Mouse (Mus musculus): ENCODE measurements around the gene Gpatch1.

Gpatch1 gene

DNA sequence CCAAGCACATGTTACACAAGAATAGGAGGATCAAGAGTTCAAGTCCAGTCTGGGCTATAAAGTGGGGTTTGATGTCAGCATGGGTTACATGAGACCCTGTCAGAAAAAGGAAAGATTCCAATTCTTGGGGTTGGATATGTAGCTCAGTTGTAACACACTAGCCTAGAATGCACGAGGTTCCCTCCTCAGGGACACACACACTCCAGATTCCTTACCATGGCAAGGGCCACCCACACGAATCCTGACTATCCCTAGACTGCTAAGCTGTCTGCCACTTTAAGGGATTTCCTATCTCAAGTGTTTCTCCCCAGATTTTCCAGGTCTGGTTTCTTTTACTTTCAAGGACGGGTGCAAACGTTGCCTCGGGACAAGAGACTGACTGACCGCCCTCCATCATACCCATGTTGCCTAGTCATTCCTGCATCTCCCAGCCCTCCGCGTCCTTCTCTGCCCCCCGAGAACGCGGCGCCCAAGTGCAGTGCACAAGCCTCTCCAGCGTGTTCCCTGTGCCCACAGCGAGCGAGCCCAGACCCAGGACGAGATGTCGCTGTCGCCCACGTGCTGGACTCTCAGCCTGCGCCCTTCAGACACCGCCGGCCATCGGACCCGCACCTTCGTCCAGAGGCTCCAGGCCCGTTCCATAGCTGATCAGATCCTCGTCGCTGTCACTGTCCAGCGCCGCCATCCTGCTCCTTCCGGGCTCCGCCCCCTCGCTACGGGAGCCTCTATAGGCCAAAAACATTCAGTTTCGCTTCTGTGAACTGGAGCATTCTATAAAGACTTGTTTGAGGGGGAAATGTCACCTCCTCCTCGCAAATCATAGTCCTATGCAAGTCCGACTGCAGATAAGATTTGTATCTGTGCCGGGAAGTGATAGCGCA is at the start of gene Gpatch1:
Gpatch1 (minus strand) TSS at position 712 of the 881 bp plus-strand sequence.
- peak; percentile 97 for DNase-seq

DNA sequence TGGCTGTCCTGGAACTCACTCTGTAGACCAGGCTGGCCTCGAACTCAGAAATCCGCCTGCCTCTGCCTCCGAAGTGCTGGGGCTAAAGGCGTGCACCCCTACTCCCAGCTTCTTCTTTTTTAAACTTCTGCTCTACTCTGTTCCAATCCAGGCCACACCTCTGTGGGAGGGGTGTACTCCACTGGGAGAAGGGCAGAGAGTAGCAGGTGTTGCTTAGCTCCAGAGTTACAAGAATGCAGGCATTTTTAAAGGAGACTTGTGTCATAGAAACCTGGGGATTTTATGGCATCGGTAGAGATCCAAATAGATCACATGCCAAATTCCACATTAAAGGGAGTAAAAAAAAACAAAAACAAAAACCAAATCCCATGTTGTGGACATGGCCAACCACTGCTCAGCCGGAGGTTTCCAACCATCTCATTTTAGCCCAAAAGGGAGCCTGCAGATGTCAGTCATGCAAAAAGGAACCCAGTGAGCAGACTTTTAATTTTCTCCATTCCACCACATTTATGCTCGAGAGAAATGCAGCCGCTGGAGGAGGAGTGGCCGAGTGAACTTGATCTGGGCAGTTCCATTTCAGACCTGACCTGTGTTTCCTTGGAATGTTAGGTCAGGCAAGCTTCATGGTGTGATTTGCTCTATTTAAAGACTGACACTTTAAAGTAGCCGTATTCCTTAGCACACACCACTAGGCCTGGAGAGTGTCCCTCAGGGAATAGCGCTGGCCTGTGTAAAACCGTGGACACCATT is 47.1 kb upstream of the Gpatch1 start:
- DNase-seq: no peak

DNA sequence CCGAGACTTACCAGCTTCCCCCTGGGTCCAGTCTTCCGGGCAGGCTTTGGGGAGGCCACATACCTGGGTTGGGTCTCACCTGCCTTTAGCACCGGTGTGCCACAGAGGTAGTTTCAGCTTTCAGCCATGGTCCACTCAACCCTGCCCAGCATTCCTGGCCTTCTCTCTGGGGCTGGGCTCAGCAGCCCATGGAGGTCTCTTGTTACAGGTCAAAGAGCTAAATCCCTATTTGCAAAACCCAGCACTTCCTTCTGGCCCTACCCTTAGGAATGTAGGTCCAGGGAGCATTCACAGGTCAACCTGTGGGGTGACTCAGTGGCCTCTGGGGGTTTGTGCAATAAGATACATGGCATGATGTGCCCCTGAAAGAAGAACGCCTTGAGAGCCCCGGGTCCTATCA is 44.6 kb upstream of the Gpatch1 start:
- no peak for DNase-seq

DNA sequence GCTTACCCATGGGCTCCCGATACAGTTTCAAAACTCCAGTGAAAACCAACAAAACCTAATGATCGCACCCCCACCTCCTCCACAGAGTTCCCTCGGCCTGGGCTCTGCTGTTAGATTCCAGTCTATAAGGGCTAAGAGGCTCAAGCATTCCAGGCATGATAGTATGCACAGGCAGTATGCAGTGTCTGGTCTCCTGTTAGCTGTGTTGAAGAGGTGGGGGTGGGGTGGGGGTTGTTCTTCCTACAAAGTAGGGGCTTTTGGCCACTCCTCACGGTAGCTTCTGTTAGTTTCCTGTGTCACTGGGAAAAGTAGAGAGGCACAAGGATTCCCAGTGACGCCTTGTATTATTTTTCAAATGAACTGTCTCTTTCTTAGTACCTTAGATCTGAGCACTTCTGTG is 44.0 kb upstream of the Gpatch1 start:
- DNase-seq: no peak

DNA sequence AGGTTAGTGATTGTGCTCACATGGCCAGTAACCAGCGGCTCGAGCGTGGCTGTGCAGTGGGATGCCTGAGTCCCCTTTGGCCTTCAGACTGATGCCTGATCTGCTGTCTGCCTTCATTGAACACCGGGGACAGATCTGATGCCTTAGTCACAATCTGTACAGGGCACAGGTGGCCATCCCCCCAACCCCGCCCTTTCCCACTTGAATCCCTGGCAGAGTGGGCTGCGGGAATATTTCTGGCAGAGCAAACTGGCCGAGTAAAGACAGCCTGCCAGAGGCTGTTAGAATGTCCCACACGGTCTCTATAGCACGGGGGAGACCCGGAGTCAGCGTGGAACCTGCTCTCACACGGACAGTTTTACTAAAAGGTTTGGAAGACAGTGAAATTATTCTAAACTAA is 39.4 kb upstream of the Gpatch1 start:
- no peak for DNase-seq

DNA sequence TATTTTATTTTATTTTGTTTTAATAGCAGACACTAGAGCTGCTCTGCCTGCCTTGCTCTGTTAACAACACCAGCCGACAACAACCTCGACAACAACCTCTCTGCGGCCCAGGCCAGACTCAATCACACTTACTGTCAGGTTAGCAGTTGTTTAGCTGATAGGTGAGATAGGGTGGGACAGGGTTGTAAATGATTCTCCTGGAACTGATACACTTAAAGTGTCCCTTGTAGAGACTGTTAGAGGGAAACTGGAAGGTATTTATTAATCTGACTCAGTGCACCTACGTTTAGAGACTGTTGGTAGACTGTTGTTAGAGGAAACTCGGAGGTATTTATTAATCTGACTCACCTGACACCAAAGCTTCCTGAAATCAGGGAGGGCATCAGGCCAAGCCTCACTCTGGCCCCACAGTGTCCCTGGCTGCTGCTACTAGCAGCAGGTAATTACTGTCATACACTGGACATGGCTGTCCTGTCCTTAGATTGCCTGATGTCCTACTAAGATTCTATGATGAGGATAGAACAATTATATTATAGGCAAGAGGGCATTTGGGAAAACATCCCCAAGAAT is 37.1 kb upstream of the Gpatch1 start:
- DNase-seq: no peak

DNA sequence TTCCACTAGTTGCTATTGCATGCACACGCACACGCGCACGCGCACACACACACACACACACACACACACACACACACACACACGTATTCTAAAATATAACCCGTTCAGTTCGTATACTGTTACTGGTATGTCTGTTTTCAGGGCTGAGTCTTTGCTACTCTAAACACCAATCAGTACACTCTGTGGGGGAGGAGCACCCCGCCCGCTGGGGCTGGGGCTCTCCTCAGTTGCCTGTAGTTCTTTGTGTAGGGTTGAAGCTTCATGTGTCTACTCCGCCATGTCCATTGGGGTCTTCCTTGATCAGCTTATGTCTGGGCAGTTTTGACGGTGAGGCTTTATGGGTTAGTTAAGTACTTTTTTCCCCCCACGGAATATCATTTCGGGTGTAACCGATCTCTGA is 35.1 kb upstream of the Gpatch1 start:
- DNase-seq: no peak

DNA sequence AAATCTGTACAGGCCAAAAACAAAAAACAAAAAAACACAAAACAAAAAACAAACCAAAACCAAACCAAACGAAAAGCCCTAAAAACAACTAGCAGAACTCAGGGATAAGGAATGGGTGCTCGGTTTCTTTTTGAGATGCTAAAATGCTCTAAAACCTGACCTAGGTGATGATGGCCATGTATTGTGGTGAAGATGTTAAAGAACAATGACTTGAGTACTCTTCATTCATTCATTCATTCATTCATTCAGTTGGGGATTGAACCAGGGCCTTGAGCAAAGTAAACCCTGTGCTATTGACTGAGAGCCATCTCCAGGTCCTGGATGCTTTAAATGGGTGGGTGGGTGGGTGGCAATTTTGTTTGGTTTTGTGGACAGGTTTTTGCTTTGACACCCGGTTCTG is 32.9 kb upstream of the Gpatch1 start:
- DNase-seq: no peak

DNA sequence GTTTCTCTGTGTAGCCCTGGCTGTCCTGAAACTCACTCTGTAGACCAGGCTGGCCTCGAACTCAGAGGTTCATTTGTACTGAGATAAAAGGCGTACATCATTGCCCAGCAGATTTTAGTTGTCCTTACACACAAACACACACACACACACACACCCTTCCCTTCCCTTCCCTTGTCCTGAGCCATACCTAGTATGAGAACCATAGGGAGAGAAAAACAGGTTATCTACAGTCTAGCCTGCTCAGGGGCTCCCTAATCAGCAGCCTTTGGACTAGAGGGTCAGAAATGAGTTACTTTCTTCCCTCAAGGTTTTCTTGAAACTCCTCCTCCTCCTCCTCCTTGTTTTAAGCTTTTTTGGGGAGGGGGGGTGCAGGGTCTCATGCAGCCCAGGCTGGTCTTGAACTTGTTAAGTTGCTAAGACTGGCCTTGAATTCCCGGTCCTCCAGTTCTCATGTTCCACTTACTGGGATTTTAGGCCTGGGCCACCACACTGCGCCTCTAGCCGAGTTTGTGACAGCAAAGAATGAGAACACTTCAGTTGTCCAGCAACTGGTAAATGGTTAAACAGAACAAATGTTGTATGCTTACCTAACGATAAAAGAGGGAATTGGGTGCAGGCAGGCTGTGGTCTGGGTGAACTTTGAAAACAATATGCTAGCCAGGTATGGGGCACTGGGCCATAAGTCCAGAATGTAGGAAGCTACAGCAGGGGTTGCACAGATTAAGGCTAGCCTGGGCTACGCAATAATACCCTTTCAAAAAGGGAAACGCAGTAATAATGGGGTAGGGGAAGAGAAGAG is 31.8 kb upstream of the Gpatch1 start:
- DNase-seq: no peak

DNA sequence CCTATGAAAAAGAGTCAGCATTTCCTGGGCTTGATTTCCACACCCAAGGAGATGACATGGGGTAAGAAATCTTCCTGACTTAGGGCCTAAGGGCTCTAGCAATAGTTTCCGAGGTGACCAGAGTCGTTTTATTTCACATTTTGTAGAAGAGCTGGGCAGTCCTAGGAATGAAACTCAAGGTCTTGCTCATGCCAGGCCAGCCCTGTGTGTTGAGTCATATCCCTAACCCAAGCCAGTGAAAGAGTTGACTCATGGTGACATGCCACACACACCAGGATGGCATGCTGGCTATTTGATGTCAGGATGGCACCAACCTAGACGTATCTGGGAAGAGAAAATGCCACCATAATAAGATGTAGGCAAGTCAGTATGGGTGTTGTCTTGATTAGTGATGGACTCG is 30.8 kb upstream of the Gpatch1 start:
- no peak for DNase-seq

DNA sequence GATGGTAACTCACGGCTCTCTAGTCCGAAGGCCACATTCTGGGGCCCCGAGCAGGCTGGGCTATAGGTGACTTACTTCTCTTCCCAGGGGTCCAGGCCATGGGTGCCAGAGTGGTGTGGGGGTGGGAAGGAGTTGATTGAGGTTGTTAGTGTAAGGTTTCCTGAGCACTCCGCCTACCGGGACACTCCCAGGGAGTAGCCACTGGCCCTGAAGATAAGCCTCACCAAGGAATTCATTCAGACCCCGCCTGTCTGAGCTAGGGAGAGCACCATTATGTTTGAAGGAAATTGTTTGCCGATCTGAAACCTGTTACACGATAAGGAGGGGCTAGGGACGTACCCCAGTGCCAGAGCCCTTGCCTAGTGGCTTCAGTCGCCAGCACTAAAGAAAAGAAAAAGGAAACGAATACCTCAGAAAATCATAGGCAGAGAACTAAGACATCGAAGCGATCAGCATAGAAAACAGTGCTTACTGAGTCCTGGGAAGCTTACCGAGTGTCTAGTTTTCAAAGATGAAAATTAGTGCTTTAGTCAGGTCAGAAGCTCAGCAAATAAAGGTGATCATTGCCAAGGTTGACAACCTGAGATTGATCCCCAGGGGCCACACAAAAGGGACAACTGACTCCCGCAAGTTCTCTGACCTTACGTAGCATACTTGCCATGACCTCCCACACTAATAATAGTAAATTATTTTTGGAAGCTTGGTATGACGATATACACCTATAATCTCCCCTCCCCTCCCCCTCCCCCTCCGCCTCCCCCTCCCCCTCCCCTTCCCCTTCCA is 29.9 kb upstream of the Gpatch1 start:
- no peak for DNase-seq

DNA sequence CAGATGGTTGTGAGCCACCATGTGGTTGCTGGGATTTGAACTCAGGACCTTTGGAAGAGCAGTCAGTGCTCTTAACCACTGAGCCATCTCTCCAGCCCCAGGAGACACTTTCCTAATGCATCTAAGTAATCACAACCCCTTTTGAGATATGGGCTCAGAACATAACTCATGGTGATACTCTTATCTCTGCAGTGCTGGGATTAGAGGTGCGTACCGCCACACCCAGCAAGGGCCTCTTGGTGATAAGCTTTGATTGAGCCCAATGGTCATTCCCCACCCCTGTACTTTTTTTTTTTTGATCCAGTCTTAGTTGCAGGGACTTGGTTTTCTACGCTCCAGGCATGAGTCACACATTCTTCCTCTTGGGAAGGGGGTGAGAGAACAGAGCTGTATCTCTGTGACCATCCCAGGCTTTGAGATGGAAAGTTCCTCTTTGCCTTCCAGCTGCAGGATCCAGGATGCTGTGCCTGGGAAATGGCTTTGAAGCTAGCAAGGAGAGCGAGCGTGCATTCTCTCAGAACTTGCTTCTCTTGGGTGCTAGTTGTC is 26.6 kb upstream of the Gpatch1 start:
- no peak for DNase-seq

DNA sequence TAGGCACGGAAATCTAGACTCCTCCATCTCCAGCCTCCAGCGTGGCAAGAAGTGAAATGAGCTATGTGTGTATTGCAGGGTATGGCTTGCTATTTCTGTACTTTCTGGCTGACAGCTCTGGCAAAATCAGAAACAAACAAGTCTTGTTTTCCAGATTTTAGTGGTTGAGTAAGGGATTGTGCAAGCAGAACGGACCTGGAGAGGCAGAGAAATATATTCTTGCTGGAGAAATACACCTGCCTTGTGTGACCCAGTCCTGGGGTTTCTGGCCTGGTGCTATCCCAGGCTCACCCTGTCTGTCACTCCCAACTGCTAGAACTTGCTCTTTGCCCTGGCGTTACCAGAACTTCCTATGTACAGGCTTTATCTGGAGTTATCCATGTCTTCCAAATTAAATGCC is 24.3 kb upstream of the Gpatch1 start:
- no peak for DNase-seq

DNA sequence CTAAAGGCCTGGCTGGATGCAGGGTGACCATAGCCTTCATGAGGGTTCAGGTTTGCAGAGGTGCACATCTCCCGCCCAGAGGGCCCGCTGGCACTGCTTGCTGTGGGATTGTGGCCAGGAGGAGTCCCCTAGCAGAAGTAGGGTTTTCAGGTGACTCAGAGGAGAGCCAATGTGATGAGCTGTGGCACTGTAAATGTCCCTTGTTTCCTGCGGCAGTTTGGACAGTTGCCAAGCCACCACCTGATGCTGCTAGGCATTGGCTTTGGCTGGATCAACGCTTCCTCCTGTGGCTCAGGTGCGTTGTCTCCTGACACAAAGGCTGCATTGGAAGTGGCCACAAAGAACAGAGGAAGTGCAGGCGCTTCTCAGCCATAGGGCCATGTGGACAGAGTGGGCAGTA is 23.0 kb upstream of the Gpatch1 start:
- DNase-seq: no peak

DNA sequence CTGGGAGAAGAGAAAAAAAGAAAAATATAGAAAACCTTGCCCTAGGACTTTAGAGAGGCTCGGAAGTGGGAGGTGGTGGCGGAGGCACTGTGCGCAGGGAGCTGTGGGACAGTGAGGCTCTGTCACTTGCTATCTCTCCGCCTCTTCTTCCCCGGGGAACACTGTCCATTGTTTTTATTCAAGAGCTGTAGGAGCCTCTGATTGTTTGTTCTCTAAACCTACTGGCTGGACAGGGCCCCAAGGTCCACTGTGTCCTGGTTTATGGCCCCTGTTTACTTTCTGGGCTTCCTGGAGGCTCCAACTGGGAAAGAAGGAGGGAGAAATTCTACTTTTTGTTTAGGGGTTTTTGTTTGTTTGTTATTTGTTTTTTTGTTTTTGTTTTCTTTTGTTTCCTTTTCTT is 22.0 kb upstream of the Gpatch1 start:
- DNase-seq: no peak

DNA sequence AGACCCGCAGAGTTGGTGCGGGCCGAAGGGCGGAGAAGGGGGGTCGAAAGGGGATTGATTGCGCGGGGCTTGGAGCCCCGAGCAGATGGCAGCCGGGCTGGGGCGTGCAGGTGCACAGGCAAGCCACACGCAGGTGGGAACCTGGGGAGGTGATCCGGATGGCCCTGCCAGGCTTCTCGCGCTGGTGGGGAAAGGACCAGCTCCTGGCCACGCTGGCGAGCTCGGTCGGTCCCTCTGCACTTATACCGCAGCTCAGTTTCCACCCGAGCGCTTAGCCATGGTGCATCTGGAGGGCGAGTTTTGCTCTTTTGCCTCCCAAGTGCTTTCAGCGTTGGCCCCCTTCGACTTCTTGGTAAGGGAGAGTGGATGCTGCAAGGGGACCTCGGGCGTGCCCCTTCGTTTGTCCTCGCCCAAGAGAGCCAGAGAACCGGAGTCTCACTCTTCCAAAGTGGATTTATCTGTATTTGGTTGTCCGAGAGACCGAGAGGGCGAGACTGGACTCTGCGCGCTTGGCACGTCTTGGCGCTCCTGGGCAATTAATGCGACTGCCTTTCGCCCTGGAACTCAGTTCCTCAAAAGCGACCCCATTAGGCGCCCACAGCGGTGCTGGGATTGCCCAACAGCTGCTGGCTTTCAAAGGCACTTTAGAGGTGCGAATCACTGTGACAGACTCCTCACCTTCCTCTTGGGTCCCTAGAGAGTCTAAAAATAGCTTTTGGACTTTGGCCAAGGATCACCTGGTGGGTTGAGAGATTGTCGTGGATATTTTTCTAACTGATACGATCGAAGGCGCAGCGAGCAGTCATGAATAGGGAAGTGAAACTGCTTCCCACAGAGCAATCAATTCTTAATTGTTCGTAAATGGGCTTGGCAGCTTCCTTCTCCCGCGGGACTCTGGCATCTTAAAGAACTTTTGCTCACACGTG is 16.6 kb upstream of the Gpatch1 start:
- peak; percentile 27 for DNase-seq

DNA sequence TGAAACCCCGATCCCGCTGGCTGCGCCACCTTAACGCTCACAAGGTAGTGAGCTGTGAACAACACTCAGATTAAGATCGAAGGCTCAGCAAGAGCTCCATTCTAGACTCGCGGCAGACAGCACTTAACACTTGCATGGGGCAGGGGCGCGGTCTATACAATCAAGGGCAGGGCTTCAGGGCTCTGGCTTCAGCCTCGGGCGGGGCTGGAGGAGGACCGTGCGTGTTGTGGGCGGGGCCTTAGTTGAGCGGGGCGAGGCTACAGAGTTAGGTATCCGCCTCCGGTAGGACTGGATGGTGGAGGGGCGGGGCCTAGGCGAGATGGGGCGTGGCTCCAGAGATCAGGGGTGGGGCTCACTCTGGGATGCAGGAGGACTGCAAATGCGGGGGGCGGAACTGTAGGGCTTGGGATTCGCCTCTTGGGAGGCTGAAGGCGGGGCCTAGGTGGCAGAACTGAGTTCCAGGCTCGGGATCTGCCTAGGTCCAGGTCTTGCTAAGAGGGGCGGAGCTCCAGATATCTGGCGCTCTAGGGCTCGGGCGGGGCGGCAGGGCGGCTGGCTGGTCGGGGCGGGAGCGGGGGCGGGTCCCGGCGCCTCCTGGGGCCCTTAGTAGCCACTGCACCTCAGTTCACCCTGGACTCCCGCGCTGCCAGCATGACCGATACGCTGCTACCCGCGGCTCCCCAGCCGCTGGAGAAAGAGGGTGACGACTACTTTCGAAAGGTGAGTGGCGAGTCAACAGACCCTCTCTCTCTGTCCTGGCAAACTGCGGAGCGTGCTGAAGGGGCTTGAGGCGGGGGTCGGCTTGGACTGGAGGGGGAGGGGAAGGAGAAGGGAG is 15.7 kb upstream of the Gpatch1 start, which contains the start of gene Rhpn2:
Rhpn2 (plus strand) TSS at position 479 of the 835 bp plus-strand sequence.
- peak; percentile 97 for DNase-seq

DNA sequence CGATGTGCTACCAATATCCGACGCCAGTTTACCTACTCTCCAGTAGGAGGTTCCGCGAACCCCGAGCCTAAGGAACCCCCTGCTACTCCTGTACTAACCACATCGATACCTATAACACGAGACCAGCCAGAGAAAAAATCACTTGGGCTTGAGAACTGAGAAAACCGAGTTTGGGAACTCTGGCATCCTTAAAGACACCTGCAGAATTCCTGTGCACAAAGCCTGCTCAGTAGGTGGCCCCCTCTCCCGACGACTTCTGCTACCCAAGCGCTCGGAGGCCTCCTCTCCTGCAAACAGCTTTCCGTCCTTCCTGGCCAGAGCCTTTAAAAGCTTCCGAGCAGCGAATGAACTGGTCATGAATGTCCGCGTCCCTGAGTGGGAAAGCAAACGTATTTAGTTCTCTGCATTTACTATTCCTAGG is 15.0 kb upstream of the Gpatch1 start:
- DNase-seq: no peak

DNA sequence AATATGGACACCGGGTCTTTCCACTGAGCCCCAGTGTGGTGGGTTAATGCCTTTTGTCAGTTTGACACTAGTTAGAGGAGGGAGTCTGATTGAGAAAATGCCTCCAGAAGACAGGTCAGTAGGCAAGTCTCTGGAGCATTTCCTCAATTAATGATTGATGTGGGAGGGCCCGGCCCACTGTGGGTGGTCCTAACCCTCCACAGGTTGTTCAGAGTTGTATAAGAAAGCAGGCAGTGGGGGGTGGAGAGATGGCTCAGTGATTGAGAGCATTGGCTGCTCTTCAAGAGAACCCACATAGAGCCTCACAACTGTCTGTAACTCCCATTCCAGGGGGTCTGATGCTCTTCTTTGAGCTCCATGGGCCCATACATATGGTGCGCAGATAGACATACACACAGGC is 13.3 kb upstream of the Gpatch1 start:
- DNase-seq: no peak
